Mouse (Mus musculus) lung, embryonic 14.5 days (tissue): ENCODE results near the gene Il16. TPM values are rescaled to one million over a fixed set of nuclear protein-coding genes. Genes with fewer than 3 reads are reported as not detected.

Experiments
- ATAC-seq: fragments of 200-750 bp; cut with Nextera tagmentation; 2 replicates; pipeline ENCODE4 v1.8.0; 2017; ENCODE audit warnings: mild to moderate bottlenecking, moderate TSS enrichment, moderate library complexity; ENCODE audit not compliant: insufficient read depth
- DNase-seq: peaks from one replicate; pipeline ENCODE4 v3.0.0-alpha.2; 2015
- H3K27ac ChIP-seq: fragments of 300-500 bp; sonication (generic); 2 replicates; pipeline ENCODE4 v1.5.1; 2014; ENCODE audit warnings: low read depth, mild to moderate bottlenecking, moderate library complexity
- H3K27me3 ChIP-seq: fragments of 300-500 bp; sonication (generic); 2 replicates; pipeline ENCODE4 v1.6.1; 2014; ENCODE audit warnings: low read length, control low read depth; ENCODE audit not compliant: insufficient read depth
- H3K36me3 ChIP-seq: fragments of 300-500 bp; sonication (generic); 2 replicates; pipeline ENCODE4 v1.6.1; 2014; ENCODE audit warnings: control low read depth; ENCODE audit not compliant: insufficient read depth
- H3K4me1 ChIP-seq: fragments of 300-500 bp; sonication (generic); 2 replicates; pipeline ENCODE4 v1.6.1; 2014; ENCODE audit warnings: antibody characterized with exemption, control low read depth; ENCODE audit not compliant: insufficient read depth
- H3K4me2 ChIP-seq: fragments of 300-500 bp; sonication (generic); 2 replicates; pipeline ENCODE4 v1.6.1; 2014; ENCODE audit warnings: mild to moderate bottlenecking
- H3K4me3 ChIP-seq: fragments of 300-500 bp; sonication (generic); 2 replicates; pipeline ENCODE4 v1.5.1; 2014; ENCODE audit warnings: low read depth, low read length
- H3K9ac ChIP-seq: fragments of 300-500 bp; sonication (generic); 2 replicates; pipeline ENCODE4 v1.6.1; 2014
- H3K9me3 ChIP-seq: fragments of 300-500 bp; sonication (generic); 2 replicates; pipeline ENCODE4 v1.6.1; 2016; ENCODE audit warnings: low read depth, low read length, control low read depth
- CTCF ChIP-seq: IDR thresholded peaks from 2 replicates; pipeline ENCODE4 v1.5.1; 2016; ENCODE audit warnings: antibody characterized with exemption, low read depth
- WGBS: fragments of 180-500 bp; shearing (Covaris S2); extraction: QIAGEN DNeasy Blood & Tissue Kit; methylation state at CpG from one replicate; pipeline ENCODE4 v1.1.7; 2014; 5-methylcytosine and 5-hydroxymethylcytosine counted together
- polyA plus RNA-seq: library from polyadenylated mRNA; unstranded; fragments of >200 nt; fragmentation: Nextera tagmentation; extraction: Ambion mirVana; gene quantifications from 2 replicates; pipeline ENCODE4 v1.2.1, GENCODE M21; 2014

Gene Il16
- polyA plus RNA-seq, 1 experiment from 2014 or later, result 2.3 TPM

DNA sequence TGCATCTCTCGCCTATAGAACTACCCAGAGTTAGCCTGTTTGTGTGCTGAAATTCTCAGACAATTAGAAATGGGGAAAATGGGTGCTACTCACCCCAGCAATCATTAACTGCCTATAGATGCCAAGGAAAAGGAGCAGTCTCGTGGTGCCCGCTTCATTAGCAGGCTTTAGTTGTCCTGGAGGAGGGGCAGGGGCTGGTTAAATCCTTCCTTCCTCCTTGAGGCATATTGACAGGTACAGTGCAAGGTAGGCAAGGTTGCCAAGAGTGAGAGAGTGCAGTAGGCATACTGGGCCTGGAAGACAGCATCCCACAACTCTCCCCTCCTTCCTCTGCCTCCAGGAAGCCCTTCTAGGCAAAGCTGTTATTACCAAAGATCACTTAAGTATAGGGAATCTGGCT is 151.5 kb downstream of the Il16 start:
- Histone ChIP-seq H3K4me2 (no peak overlapping the region), H3K4me3 (no peak overlapping the region), H3K27me3 (no peaks in the 10 kb centered on the region), H3K27ac (no peak overlapping the region), H3K9me3 (no peaks in the 10 kb centered on the region), H3K36me3 (no peaks in the 10 kb centered on the region), H3K4me1 (no peaks in the 10 kb centered on the region), H3K9ac (no peak overlapping the region)
- no peak for TF ChIP-seq CTCF
- ATAC-seq (no peak), DNase-seq (no peak)
- 85% methylated on average over 3 of the region's 3 CpGs for WGBS

Other genes starting within 250 kb of the Il16 start
- 0.09 and 0.13 TPM in 2 replicates for gene Tmc3, start 160.8 kb downstream of the Il16 start, polyA plus RNA-seq
- 13.3 and 14.1 TPM in 2 replicates for gene Stard5, start 113.8 kb downstream of the Il16 start, polyA plus RNA-seq
- 0.13 and 0.22 TPM in 2 replicates for gene Cfap161, start 49.2 kb upstream of the Il16 start, polyA plus RNA-seq
- 24.1 and 29.1 TPM in 2 replicates for gene Tlnrd1, start 138.6 kb upstream of the Il16 start, polyA plus RNA-seq
- 111 and 117 TPM in 2 replicates for gene Mesd, start 138.7 kb upstream of the Il16 start, polyA plus RNA-seq